Mouse (Mus musculus): ENCODE results near the gene 1700001K19Rik. TPM values are rescaled to one million over a fixed set of nuclear protein-coding genes. Genes with fewer than 3 reads are reported as not detected.

Gene 1700001K19Rik
- polyA plus RNA-seq, 1 experiment = 0.05 TPM

DNA sequence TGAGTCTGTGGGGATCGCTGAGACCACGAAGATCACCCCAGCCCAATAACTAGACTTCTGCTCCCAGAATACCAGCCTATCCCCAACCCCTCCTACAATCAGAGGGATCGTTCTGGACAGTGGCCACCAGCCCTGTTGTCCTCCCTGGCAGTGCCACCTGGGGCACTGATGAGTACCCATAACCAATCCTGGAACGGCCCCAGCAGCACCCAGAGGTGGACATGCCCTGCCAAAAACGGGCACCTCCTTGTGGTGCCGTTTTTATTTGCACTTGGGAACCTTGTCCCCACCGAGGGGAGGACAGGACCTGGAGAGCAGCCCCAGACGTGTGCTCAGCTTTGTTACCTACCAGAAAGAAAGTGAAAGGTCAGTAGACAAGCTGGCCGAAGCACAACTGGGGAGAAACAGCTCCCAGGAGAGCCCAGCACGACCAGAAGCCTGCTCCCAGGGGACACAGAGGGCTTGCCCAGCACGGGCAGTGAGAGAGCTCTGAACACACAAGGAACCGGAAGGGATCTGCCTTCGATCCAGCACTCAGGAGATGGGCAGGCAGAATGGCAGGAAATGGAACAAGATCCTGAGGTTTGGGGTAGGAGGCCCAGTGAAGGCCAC lies 14.8 kb downstream of the 1700001K19Rik start:
- H3K4me3 ChIP-seq = no peak overlapping the region
- H3K4me2 ChIP-seq (ENCODE audit: low read depth) = no peak overlapping the region
- H3K36me3 ChIP-seq (ENCODE audit: control insufficient read depth, insufficient read depth) = peaks cover 16% of the 10 kb centered on the region
- TF ChIP-seq MYOG (IDR thresholded peaks at IDR 0.05; ENCODE audit: control insufficient read depth in 1 of 3, insufficient read depth in 1 of 3, insufficient read length in 2 of 3, low read depth in 2 of 3) (no peak), MAX (IDR thresholded peaks at IDR 0.05; ENCODE audit: low read depth) (no peak), E2F4 (IDR thresholded peaks at IDR 0.05; ENCODE audit: insufficient read depth) (no peak), TCF12 (IDR thresholded peaks at IDR 0.05; ENCODE audit: insufficient read depth, poor library complexity, severe bottlenecking) (no peak), POLR2AphosphoS2 (IDR thresholded peaks at IDR 0.05; ENCODE audit: insufficient read length, low read depth) (no peak), MYOD1 (IDR thresholded peaks at IDR 0.05; ENCODE audit: control insufficient read depth in 1 of 3, insufficient read length in 2 of 3, low read depth in 2 of 3) (no peak), SRF (IDR thresholded peaks at IDR 0.05; ENCODE audit: control insufficient read depth, insufficient read length, low read depth) (no peak), REST (IDR thresholded peaks at IDR 0.05; ENCODE audit: insufficient read depth, insufficient read length) (no peak)
- no peak overlapping the region for H3ac ChIP-seq (ENCODE audit: control insufficient read depth, insufficient read length)
- no peaks in the 10 kb centered on the region for H3K79me2 ChIP-seq (ENCODE audit: control insufficient read depth, insufficient read depth)
- H3K27me3 ChIP-seq (ENCODE audit: control insufficient read depth, insufficient read depth, insufficient read length) = no peaks in the 10 kb centered on the region

DNA sequence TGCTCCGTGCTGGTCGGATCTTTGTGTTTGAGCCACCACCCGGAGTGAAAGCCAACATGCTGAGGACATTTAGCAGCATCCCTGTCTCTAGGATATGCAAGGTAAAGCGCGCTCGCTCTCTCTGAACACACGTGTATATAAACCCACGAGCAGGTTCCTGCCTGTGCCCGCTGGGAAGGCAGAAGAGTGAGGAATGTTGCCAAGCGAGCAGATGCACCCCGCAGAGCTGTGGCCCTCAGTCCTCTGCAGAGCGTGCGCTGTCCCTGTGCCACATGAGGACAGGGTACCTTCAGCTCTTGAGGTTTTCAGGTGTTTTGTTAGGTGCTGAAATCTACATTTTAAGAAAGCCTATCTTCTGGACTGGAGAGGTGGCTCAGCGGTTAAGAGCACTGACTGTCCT lies 20.7 kb downstream of the 1700001K19Rik start:
- H3K4me2 ChIP-seq (ENCODE audit: low read depth) = no peak overlapping the region
- no peak overlapping the region for H3K4me3 ChIP-seq
- H3K27me3 ChIP-seq (ENCODE audit: control insufficient read depth, insufficient read depth, insufficient read length) = no peaks in the 10 kb centered on the region
- no peak overlapping the region for H3ac ChIP-seq (ENCODE audit: control insufficient read depth, insufficient read length)
- H3K79me2 ChIP-seq (ENCODE audit: control insufficient read depth, insufficient read depth) = no peaks in the 10 kb centered on the region
- TF ChIP-seq POLR2AphosphoS2 (IDR thresholded peaks at IDR 0.05; ENCODE audit: insufficient read length, low read depth) = no peak
- peaks cover 46% of the 10 kb centered on the region for H3K36me3 ChIP-seq (ENCODE audit: control insufficient read depth, insufficient read depth)

DNA sequence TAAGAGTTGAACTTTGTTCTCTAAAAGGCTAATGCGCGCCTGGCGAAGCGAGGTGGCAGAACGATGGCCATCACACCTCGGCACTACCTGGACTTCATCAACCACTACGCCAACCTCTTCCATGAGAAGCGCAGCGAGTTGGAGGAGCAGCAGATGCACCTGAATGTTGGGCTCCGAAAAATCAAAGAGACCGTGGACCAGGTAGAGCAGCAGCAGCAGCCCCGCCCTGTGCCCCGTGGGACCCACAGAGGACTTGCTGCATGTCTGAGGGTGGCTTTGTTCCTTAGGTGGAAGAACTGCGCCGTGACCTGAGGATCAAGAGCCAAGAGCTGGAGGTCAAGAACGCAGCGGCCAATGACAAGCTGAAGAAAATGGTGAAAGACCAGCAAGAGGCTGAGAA lies 31.0 kb downstream of the 1700001K19Rik start:
- Histone ChIP-seq H3K4me3 (no peak overlapping the region), H3ac (ENCODE audit: control insufficient read depth, insufficient read length) (no peak overlapping the region), H3K4me2 (ENCODE audit: low read depth) (no peak overlapping the region), H3K36me3 (ENCODE audit: control insufficient read depth, insufficient read depth) (peaks cover 72% of the 10 kb centered on the region), H3K27me3 (ENCODE audit: control insufficient read depth, insufficient read depth, insufficient read length) (no peaks in the 10 kb centered on the region), H3K79me2 (ENCODE audit: control insufficient read depth, insufficient read depth) (no peaks in the 10 kb centered on the region)
- TF ChIP-seq REST (IDR thresholded peaks at IDR 0.05; ENCODE audit: insufficient read depth, insufficient read length) (no peak), SRF (IDR thresholded peaks at IDR 0.05; ENCODE audit: control insufficient read depth, insufficient read length, low read depth) (no peak), POLR2A (IDR thresholded peaks at IDR 0.05; ENCODE audit: insufficient read length, low read depth) (no peak), POLR2AphosphoS2 (IDR thresholded peaks at IDR 0.05; ENCODE audit: insufficient read length, low read depth) (no peak), E2F4 (IDR thresholded peaks at IDR 0.05; ENCODE audit: insufficient read depth) (no peak), CEBPB (IDR thresholded peaks at IDR 0.05; ENCODE audit: insufficient read depth, poor library complexity, severe bottlenecking) (no peak), USF1 (IDR thresholded peaks at IDR 0.05; ENCODE audit: low read depth) (no peak), MYOG (IDR thresholded peaks at IDR 0.05; ENCODE audit: control insufficient read depth in 1 of 3, insufficient read depth in 1 of 3, insufficient read length in 2 of 3, low read depth in 2 of 3) (no peak), TCF3 (IDR thresholded peaks at IDR 0.05; ENCODE audit: insufficient read length, low read depth) (no peak), MYOD1 (IDR thresholded peaks at IDR 0.05; ENCODE audit: control insufficient read depth in 1 of 3, insufficient read length in 2 of 3, low read depth in 2 of 3) (no peak), MAX (IDR thresholded peaks at IDR 0.05; ENCODE audit: low read depth) (no peak), TCF12 (IDR thresholded peaks at IDR 0.05; ENCODE audit: insufficient read depth, poor library complexity, severe bottlenecking) (no peak)

DNA sequence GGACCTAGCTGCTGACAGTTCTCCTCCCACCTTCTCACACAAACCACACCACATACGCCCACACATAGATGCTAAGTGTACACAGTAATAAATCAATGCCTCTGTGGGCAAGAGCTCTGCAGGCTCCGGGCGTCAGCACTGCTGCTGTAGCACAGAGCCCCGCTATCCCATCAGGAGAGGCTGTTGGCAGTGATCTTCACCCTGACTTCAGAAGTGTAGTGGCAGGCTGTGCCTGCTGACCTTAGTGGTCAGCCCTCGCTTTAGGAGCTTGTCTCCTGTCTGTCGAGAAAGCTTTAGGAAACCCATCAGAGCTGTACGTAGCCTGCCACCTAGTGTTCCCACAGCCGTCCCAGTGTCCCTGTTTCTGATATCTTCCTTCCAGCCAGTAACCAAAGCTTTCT lies 32.2 kb downstream of the 1700001K19Rik start:
- Histone ChIP-seq H3ac (ENCODE audit: control insufficient read depth, insufficient read length) (no peak overlapping the region), H3K36me3 (ENCODE audit: control insufficient read depth, insufficient read depth) (peaks cover 67% of the 10 kb centered on the region), H3K4me3 (no peak overlapping the region), H3K4me2 (ENCODE audit: low read depth) (no peak overlapping the region), H3K79me2 (ENCODE audit: control insufficient read depth, insufficient read depth) (no peaks in the 10 kb centered on the region), H3K27me3 (ENCODE audit: control insufficient read depth, insufficient read depth, insufficient read length) (no peaks in the 10 kb centered on the region)
- TF ChIP-seq REST (IDR thresholded peaks at IDR 0.05; ENCODE audit: insufficient read depth, insufficient read length) = no peak
- no peak for TF ChIP-seq POLR2A (IDR thresholded peaks at IDR 0.05; ENCODE audit: insufficient read length, low read depth)
- no peak for TF ChIP-seq CEBPB (IDR thresholded peaks at IDR 0.05; ENCODE audit: insufficient read depth, poor library complexity, severe bottlenecking)
- no peak for TF ChIP-seq TCF3 (IDR thresholded peaks at IDR 0.05; ENCODE audit: insufficient read length, low read depth)
- TF ChIP-seq E2F4 (IDR thresholded peaks at IDR 0.05; ENCODE audit: insufficient read depth) = no peak
- no peak for TF ChIP-seq USF1 (IDR thresholded peaks at IDR 0.05; ENCODE audit: low read depth)
- no peak for TF ChIP-seq MYOD1 (IDR thresholded peaks at IDR 0.05; ENCODE audit: control insufficient read depth in 1 of 3, insufficient read length in 2 of 3, low read depth in 2 of 3)
- no peak for TF ChIP-seq POLR2AphosphoS2 (IDR thresholded peaks at IDR 0.05; ENCODE audit: insufficient read length, low read depth)
- TF ChIP-seq TCF12 (IDR thresholded peaks at IDR 0.05; ENCODE audit: insufficient read depth, poor library complexity, severe bottlenecking) = no peak
- TF ChIP-seq MYOG (IDR thresholded peaks at IDR 0.05; ENCODE audit: control insufficient read depth in 1 of 3, insufficient read depth in 1 of 3, insufficient read length in 2 of 3, low read depth in 2 of 3) = no peak
- no peak for TF ChIP-seq MAX (IDR thresholded peaks at IDR 0.05; ENCODE audit: low read depth)
- no peak for TF ChIP-seq SRF (IDR thresholded peaks at IDR 0.05; ENCODE audit: control insufficient read depth, insufficient read length, low read depth)

DNA sequence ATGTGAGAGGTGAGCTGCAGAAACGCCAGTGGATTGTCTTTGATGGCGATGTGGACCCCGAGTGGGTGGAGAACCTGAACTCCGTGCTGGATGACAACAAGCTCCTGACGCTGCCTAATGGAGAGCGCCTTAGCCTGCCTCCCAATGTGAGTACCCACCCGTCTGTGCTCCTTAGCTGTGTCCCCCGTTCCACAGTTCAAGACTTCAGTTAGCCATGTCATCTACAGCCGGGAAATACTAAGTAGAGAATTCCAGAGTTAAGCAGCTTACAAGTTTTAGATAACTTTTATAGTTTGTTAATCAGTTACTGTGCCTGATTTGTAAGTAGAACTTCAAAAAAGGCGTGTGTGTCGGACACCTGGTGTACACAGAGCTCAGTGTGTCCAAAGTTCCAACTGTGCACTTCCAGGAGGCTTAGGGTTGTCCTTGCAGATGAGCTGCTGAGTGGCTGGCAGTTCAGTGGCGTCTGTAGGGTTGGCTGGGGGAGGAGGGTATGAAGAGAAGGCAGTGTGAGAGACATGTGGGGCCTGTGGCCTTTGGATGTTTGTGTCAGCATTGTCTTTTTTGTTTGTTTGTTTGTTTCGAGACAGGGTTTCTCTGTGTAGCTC lies 44.8 kb downstream of the 1700001K19Rik start:
- no peak overlapping the region for H3ac ChIP-seq (ENCODE audit: control insufficient read depth, insufficient read length)

More for the DNA sequence above, 44.8 kb downstream of the 1700001K19Rik start:
- TF ChIP-seq MAX (IDR thresholded peaks at IDR 0.05; ENCODE audit: low read depth) (no peak), CEBPB (IDR thresholded peaks at IDR 0.05; ENCODE audit: insufficient read depth, poor library complexity, severe bottlenecking) (no peak), POLR2A (IDR thresholded peaks at IDR 0.05; ENCODE audit: insufficient read length, low read depth) (no peak), USF1 (IDR thresholded peaks at IDR 0.05; ENCODE audit: low read depth) (no peak), REST (IDR thresholded peaks at IDR 0.05; ENCODE audit: insufficient read depth, insufficient read length) (no peak), E2F4 (IDR thresholded peaks at IDR 0.05; ENCODE audit: insufficient read depth) (no peak), MYOD1 (IDR thresholded peaks at IDR 0.05; ENCODE audit: control insufficient read depth in 1 of 3, insufficient read length in 2 of 3, low read depth in 2 of 3) (no peak)
- peaks cover 47% of the 10 kb centered on the region for H3K36me3 ChIP-seq (ENCODE audit: control insufficient read depth, insufficient read depth)
- no peaks in the 10 kb centered on the region for H3K79me2 ChIP-seq (ENCODE audit: control insufficient read depth, insufficient read depth)
- H3K27me3 ChIP-seq (ENCODE audit: control insufficient read depth, insufficient read depth, insufficient read length) = no peaks in the 10 kb centered on the region
- no peak overlapping the region for H3K4me3 ChIP-seq
- H3K4me2 ChIP-seq (ENCODE audit: low read depth) = no peak overlapping the region

All from myocyte (in vitro differentiated cells).